Mouse (Mus musculus): ENCODE measurements around the gene Lingo3.
"Not testable (repeated sequence)": the region's sequence is repeated elsewhere in the genome, so short reads cannot be mapped to it uniquely, and the experiment has no call there.

The Lingo3 gene

DNA sequence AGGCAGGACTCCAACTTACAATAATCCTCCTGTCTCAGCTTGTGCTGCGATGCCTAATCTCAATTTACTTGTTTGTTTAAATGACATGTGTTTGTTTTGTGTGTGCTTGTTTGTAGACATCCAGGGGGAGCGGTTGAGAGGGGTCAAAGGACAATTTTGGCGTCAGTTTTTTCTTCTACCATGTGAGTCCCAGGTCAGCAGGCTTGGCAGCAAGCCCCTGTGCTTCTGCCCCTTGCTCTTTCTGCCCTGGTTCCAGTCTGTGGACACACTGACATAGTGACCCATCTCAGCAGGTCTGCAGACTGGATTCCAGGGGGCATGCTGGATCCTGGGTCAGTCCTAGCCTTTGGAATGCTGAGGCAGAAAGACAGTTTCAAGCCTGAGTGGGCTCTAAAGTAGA, 24.4 kb downstream of the Lingo3 start:
- peak; percentile 87 for DNase-seq

DNA sequence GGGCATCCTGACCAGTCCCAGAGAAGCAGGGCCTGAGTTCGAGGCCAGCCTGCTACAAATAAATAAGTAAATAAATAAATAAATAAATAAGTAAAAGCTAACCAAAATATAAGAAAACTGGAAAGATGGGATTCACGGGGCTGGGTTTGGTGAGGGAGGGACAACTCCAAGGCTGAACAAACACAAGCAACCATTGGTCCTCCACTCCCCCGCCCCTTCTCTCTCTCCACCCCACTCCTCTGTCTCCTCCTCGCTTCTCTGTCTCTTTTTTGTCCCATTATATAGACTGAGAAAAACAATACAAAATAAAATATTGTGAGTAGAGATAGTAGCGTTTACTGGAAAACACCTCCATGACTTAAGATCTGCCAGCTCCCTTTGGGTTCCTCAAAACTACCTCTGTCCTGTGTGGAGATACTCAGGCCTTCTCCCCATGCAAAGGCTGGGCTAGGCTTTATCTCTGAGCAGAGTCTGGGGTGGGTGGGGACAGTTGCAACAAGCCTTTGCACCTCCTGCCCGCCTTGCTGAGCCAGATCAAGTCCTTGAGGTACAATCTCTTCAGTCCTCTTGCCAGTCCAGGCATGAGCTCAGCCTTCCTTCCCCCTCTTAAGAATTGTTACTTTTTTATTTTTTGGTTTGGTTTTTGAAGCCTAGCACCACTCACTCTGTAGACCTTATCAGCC, 25.1 kb downstream of the Lingo3 start:
- DNase-seq = no peak

DNA sequence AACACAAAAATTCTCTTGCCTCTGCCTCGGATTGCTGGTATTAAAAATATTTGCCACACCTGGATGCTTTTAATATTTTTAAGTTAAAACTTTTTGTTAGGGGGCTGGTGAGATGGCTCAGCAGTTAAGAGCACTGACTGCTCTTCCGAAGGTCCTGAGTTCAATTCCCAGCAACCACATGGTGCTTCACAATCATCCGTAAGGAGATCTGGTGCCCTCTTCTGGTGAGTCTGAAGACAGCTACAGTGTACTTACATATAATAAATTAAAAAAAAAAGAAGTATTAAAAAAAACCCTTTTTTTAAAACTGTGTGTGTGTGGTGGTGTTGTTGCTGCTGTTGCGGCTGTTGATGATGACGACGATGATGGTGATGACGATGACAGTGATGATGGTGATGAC, 25.9 kb downstream of the Lingo3 start:
- not testable (repeated sequence) for DNase-seq

DNA sequence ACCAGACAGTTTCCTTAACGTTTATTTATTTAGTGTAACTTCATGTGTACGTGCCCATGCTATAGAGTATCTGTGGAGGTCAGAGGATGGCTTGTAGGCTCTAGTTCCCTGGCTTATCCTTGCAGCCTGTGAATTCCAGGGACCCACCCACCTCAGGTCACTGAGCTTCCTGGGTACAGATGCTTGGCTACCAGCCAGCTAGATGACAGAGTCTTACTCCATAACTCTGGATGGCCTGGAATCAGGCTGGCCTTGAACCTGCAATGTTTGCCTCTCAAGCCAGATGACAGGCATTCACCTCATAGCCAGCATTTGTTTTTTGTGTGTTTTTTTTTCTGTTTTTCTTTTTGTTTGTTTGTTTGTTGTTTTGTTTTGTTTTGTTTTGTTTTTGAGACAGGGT, 26.7 kb downstream of the Lingo3 start:
- DNase-seq = no peak

DNA sequence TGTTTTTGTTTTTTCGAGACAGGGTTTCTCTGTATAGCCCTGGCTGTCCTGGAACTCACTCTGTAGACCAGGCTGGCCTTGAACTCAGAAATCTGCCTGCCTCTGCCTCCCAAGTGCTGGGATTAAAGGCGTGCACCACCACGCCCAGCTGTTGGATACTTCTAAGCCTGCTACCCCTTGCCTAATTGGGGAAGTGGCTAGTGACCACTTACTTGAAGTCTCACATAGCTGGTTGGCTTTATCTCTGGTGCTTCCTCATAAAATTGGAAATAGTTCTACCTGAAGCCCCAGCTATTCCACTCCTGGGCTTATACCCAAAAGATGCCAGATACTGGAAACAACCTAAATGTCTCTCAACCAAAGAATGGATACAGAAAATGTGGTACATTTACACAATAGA, 27.5 kb downstream of the Lingo3 start:
- DNase-seq = not testable (repeated sequence)

DNA sequence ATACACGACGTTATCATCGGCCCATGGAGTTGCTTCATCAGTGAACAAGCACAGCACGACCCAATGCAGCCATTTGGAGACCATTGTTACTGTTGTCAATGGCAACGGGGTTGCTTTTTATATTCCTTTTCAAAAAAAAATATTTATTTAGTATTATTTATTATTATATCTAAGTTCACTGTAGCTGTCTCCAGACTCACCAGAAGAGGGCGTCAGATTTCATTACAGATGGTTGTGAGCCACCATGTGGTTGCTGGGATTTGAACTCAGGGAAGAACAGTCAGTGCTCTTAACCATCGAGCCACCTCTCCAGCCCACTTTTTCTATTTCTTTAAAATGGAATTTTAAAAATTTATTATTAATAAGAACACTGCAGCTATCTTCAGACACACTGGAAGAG, 29.0 kb downstream of the Lingo3 start:
- no peak for DNase-seq

DNA sequence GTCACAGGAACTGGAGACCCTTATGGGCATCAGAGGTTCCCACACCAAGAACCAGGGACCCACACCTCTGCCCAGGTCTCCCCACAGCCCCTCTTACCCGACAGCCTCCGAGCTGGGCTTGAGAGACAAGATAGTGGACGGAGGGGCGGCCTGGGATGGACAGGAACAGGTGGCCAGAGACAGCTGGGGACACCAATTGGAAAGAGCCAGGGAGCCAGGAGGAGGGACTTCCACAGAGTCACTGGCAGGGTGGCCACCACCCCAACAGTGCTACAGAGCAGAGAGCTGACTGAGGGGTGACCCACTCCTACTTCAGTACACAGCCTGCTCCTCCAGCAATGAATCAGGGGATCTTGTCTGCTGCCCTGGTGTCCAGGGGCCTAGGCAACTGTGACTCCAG, 30.5 kb downstream of the Lingo3 start, which contains the start of gene Jsrp1:
Gene Jsrp1, minus strand, starts transcription at position 133 of the 400 bp plus-strand sequence.
- no peak for DNase-seq

DNA sequence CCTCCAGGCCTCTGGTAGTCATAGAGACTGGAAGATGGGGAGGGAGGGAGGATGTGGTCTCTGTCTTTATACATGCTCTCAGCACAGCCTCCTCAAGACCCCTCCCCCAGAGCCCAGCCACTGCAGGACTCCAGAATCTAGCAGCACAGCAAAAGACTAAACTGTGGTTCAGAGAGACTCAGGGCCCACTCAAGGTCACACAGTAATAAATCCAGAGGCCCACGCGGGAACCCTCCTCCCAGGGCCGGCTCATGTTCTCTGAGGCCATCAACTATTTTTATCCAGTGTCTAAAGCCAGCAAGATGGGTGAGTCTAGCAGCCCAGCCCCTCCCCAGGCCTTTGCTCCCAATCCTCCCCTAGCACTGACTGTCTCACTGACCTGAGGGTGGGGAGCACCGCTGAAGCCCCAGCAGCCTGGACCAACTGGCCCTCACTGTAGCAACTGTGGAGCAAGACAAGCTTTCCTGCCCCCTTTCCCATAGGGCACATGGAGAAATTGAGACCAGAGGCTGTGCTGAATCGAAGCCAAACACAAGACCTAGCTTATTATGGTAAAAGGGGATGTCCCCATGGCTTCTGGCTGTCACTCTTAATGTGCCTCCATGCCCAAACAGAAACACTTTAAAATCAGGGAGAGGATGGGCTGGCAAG, 31.3 kb downstream of the Lingo3 start:
- DNase-seq = no peak

DNA sequence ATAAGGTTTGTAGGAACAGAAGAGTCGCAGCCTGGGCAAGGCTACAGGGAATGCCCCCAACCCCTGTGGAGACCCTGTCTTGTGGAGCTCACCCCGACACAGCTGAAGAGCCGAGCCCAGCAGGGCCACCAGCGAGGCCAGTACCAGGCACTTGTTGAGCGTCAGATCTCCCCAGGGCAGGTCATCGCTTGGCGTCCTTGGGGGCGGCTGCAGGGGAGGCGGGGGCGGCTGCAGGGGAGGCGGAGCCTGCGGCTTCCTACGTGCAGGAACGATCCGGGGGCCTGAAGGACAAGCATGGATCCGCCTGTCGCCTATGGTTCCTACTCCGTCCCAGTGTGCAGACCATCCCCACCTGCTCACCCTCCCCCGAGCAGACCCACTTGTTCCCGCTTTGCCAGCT, 33.8 kb downstream of the Lingo3 start:
- no peak for DNase-seq

DNA sequence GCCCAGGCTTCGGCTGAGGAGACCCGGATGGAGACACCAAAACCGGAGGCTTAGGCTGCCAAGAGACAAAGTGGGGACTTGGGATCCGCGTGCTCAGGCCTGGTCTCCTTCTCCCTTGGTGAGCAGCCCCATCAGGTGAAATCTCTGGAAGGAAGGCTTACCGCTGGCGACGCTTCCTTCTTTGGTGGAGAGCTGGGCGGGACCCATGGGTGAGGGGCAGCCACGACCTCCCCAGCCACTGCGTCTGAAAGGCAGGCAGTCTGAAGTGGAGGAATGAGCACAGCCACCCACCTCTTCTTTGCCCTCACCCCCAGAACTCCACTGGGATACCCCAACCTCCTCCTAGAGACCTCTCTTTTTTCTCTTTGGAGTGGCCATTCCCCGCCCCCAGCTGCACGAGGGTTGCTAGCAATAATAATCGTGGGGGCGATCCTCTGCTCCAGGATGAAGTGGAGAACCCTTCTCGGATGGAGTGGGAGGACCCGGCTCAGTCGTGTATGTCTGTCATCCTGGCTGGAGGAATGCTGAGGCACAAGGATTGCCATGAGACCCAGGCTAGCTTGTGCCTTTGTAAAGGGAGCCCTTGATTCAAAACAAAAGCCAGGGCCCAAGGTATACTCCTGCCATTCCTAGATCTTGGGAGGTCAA, 34.7 kb downstream of the Lingo3 start:
- DNase-seq = no peak

DNA sequence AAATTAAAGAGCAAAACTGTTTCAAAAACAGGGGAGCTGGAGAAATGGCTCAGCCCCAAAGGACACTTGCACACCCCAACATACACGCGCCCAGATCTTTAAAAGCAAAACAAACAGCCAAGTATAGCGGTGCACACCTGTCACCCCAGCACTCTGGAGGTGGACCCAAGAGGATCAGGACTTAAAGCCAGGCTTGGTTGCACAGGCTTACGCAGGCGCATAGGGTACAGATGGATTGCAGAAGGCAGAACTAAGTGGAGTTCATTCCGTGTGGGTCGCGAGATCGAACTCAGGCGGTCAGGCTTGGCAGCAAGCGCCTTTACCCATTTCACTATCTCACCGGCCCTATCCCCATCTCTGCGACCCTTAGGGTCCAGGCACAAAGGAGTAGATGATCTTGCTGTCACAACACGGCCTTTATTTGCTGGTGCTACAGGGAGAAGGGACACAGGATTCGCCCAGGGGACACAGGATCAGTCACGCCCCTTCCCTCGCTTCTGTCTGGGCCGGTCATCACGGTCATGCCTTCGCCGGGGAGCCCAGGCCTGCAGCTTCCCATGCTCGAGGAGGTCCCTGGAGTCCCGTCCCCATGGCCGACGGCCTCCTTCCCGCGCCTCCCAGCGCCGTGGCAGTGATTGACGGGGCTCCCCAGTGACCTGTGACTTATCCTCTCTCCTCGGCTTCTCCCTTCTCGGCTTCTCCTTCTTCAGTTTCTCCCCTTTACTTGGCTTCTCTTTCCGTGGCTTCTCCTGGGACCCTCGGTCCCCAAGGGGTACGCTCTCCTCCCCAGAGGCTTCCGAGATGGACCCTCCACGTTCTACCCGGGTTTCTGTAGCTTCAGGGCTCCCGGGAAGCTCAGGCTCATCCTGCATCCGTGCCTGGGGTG, 35.5 kb downstream of the Lingo3 start:
- no peak for DNase-seq

DNA sequence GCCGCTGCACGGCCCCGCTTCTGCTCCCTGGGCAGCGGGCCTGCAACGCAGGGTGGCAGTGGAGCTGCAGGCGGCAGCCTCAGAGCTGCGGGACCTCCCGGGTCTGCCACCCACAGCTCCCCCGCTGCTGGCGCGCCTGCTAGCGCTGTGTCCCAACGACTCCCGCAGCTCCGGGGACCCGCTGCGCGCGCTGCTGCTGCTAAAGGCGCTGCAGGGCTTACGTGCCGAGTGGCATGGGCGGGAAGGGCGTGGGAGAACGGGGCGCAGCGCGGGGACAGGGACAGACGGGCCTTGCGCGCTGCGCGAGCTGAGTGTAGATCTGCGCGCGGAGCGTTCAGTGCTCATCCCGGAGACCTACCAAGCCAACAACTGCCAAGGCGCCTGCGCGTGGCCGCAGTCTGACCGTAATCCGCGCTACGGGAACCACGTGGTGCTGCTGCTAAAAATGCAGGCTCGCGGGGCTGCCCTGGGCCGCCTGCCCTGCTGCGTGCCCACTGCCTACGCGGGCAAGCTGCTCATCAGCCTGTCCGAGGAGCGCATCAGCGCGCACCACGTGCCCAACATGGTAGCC, 36.7 kb downstream of the Lingo3 start:
- peak; percentile 65 for DNase-seq

DNA sequence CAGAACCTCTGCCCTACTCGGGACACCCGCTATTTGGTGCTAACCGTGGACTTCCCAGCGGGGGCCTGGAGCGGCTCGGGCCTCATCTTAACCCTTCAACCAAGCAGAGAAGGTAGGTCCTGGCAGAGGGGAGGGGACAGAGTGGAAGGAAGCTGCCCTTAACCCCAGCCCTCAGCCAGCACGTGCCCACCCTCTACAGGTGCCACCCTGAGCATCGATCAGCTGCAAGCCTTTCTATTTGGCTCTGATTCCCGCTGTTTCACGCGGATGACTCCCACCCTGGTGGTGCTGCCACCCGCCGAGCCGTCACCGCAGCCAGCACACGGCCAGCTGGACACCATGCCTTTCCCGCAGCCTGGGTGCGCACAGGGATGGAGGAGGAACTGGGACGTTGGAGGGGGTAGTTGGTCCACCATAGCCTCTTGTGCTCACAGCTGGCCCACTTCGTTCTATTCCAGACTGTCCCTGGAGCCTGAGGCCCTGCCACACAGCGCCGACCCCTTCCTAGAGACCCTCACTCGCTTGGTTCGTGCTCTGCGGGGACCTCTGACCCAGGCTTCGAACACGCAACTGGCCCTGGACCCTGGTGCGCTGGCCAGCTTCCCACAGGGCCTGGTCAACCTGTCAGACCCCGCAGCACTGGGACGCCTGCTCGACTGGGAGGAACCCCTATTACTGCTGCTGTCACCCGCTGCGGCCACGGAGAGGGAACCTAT, 37.3 kb downstream of the Lingo3 start:
- DNase-seq = no peak

DNA sequence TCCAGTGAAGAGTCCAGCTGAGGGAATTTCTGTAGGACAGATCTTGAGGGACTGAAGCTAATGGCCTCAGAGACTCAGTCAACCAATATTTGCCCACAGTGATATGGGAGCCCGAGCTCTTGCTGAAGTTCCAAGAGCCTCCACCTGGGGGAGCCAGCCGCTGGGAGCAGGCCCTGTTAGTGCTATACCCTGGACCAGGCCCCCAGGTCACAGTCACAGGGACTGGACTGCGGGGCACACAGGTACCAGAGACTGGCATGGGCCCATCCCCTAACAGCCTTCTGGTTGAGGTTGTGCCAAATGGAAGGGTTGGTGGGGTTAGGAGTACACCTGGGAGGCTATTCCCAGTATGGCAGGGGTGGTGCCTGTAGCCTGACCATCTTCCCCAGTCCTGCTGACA, 37.9 kb downstream of the Lingo3 start:
- DNase-seq = peak; percentile 75

DNA sequence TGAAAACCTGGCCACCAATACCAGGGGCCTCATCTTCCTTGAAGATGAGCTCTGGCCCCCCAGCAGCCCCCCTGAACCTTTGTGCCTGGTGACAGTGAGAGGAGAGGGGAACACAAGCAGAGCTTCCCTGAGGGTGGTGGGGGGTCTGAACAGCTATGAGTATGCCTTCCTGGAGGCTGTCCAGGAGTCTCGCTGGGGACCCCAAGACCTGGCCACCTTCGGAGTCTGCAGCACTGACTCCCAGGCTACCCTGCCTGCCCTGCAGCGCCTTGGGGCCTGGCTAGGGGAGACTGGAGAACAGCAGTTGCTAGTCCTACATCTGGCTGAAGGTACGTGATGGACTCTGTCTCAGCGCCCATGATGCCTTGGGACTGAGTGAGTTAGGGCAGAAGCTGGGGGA, 38.5 kb downstream of the Lingo3 start:
- DNase-seq = no peak

DNA sequence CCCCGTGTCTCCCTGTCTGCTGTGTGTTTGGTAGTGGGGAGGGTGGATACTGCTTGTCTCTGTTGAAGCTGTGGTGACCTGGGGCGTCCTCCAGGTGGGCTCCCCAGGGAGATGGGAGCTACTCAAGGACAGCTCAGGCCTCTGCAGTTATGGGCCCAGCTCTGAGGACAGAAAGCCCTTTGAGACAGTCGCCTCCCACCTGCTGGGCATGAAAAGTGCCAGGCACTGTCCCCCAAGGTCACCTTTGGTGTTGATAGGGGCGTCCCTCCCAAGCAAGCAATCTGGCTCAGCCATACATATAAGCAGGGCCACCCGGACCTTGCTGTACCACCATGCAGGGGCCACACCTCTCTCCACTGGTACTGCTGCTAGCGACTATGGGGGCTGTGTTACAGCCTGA, 38.9 kb downstream of the Lingo3 start, which contains the start of gene Amh:
Gene Amh, plus strand, starts transcription at position 328 of the 400 bp plus-strand sequence.
- DNase-seq = no peak

DNA sequence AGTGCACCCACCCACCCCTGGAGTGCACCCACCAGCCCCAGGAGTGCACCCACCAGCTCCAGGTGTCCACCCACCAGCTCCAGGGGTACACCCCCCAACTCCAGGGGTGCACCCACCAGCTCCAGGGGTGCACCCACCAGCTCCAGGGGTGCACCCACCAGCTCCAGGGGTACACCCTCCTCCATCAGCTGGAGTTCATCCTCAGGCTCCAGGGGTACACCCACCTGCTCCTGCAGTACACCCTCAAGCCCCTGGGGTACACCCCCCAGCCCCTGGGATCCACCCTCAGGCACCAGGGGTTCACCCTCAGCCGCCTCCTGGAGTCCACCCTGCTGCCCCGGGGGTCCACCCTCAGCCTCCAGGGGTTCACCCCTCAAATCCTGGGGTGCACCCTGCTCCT, 39.5 kb downstream of the Lingo3 start:
- DNase-seq = no peak

DNA sequence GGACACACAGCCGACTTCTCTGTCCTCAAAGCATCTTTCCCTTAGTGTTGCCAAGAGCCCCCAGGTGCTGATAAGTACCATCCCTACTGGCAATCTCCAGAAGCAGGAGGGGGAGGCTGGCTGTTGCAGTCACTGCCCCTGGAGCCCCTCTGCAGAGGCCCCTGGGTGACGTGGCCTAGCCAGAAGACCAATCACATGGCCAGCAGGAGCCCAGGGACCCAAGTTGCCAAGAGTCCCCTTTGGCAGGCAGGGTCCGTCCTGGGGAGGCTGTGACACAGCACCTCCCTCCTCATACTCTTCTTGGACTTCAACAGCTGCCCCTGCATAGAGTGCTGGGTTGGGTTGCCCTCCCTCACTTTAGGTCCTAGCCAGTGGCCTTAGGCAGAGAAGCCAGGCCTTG, 40.8 kb downstream of the Lingo3 start:
- no peak for DNase-seq

DNA sequence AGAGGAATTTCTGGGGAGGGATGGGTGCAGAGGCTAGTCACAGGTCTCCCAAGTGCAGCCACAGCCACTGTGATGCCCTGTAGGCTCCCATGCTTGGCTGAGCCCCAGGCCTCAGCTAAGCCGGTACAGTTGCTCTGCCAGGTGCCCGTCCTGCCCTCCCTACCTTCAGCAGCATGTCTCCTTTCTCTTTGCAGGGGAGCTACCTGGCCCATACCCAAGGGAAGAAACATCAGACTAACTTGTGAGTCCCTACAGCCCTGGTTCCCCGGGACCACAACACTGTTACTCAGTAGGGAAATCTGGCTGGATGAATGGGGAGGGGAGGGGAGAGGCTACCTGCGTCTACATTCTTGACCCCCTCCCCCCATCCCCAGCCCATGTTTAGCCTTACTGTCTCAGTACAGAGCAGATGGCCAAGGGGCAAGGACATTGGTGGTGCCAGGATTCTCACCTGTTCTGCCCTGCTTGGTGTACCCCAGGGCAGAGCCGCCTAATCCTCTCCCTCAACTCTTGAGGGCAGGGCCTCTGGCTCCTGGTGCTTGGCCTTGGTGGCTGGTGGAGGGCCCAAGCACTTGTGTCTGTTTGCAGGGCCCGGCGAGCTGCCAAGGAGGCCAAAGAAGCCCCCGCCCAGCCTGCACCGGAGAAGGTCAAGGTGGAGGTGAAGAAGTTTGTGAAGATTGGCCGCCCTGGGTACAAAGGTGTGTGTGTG, 41.5 kb downstream of the Lingo3 start:
- no peak for DNase-seq

DNA sequence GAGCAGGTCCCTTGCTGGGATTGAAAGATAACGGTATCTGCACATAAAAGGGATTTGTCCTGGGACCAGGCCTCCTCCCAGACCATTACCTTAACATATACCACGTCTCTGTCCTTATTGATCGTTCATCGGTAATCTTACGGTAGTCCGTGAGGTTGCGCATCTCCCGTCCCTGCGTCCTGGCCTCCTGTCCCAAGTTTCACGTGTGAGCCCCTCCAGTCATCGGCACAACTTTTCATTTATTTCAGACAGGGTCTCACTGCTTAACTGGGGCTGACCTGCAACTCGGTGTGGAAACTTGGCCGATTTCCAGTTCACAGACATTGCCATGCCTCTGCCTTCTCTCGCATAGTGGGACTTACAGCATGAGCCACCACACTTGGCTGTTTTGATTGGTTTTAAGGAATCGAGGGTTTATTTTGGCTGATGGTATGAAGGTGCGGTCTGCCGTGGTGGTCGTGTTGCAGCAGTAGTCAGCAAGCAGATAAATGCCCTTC, 44.7 kb downstream of the Lingo3 start:
- DNase-seq = no peak

All from kidney, adult 9 months (tissue).